Mouse (Mus musculus): ENCODE data around the gene Kmt2a.
A peak's percentile ranks its signal among the peaks of the same experiment; 100 is the strongest.

The Kmt2a gene

DNA sequence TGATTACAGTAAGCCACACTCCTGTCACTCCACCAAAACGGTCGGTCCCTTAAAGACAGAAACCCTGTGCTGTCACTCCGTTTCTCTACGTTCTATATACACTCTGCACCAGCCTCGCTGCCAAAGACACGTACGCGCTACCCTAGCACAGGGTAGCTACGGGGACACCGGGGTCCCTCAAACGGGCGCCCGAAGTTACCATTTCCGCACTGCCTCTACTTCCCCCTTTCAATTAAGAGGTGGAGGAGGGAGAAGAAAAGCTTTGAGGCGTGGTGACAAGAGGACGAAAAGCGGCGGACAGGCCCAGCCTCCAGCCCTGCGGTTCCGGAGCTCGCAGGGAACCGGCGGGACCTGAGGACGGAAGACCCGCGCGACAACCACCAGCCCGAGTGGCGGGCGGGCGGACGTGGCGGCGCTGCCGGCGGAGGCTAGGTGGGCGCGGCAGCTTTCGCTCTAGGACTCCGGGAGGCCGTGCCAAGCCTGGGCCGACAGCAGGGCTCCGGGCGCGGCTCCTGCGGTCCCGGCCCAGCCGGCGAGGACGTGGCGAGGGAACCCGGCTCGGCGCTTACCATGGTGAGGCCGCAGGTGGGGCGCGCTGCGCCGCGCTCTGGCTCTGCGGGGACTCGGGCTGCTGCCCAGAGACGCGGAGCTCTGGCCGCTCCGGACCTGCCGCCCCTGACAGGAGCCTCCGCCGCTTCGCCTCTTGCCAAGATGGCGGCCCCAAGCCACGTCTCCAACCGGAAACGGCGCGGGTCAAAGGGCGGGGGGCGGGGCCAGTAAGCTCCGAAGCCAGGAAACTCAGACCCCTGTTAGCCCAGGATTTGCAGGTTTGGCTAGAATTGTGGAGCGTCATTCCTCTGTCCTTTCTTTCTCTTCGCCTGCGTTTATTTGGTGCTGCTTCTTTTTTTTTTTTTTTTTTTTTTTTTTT, 113.7 kb downstream of the Kmt2a start, which contains the start of the genes Arcn1 and Ift46:
Arcn1 (minus strand) TSS at position 745 of the 928 bp plus-strand sequence.
Ift46 (plus strand) TSS at position 808 of the 928 bp plus-strand sequence.
- DNase-seq (ENCODE audit: extremely low read depth, insufficient read length, low spot score), result peak; percentile 90

GRCm38 (mm10) chr9:44760873-44761272, 120.2 kb downstream of the Kmt2a start:
- DNase-seq (ENCODE audit: extremely low read depth, insufficient read length, low spot score), result no peak

All from 3134 (cell line).